Mouse (Mus musculus): ENCODE measurements around the gene Trp53inp2. TPM values are rescaled to one million over a fixed set of nuclear protein-coding genes. Genes with fewer than 3 reads are reported as not detected.

The Trp53inp2 gene
- polyA plus RNA-seq, 1 experiment: 0.51 TPM

DNA sequence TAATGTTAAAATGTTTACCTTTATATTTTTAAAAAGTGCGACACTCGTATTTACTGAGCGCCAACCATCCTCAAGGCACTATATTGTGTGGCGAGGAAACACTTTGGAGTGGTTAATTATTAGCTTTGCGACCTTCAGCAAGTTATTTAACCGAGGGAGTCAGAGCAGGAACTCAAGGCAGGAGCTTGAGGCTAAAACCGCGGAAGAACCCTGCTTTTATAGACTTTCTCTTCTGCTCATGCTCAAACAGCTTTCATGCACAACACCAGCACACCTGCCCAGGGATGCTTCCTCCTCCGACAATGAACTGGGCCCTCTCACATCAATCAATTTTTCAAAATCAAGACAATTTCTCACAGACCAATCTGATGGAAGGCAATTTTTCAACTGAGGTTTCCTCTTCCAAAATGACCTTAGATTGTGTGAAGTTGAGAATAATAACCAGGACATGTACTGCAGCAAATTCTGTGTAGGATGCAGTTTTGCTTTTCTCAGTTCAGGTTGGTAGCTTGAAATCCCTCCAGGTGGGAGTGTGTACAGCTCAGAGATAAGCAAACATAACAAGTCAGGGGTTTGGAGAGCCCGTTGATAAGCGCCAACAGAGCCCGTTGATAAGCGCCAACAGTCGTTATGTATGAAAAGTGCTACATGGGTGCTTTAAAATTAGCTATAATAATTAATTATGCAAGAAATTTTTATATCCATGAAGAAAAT lies 23.0 kb upstream of the Trp53inp2 start:
- Histone ChIP-seq H3K4me3 (replicated peaks) (peak overlapping the region; percentile 88), H3K4me1 (ENCODE audit: control insufficient read depth) (peaks cover 25% of the 10 kb centered on the region), H3K27me3 (ENCODE audit: control insufficient read depth) (no peaks in the 10 kb centered on the region), H3K36me3 (ENCODE audit: control insufficient read depth) (no peaks in the 10 kb centered on the region), H3K9me3 (ENCODE audit: control insufficient read depth, low read length) (no peaks in the 10 kb centered on the region)
- TF ChIP-seq GATA1 (IDR thresholded peaks at IDR 0.05; ENCODE audit: low read length) (no peak), TAL1 (IDR thresholded peaks at IDR 0.05; ENCODE audit: low read length) (no peak)

DNA sequence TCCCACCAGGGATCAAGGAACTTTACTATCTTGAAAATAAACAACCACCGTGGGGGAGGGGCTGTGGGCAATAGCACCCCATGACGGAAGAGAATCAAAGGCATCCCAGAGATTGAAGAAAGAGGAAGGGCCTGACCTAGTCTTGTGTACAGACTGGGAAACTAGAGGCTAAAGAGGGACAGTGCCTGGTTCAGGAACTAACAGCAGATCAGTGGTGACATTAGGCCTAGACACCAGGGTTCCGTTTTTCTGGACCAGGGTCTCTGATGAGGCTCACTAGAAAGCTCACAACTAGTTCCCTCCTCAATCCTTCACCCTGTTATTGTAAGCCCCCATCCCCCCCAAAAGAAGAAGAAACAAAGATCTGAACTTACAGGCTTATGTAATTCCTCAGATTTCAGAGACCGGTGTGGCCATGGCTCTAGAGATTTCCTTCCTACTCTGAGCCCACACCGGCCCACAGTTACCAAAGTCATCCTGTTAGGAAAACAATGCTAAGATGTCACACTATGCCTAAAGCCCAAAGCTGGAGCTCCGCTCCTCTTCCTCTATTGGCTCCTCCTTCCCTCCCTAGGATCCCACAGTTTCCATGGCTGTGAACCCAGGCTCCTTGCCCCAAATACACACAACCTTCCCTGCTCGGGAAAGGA lies 13.1 kb upstream of the Trp53inp2 start:
- Histone ChIP-seq H3K4me3 (replicated peaks) (no peak overlapping the region), H3K27me3 (ENCODE audit: control insufficient read depth) (no peaks in the 10 kb centered on the region), H3K36me3 (ENCODE audit: control insufficient read depth) (no peaks in the 10 kb centered on the region), H3K4me1 (ENCODE audit: control insufficient read depth) (no peaks in the 10 kb centered on the region), H3K9me3 (ENCODE audit: control insufficient read depth, low read length) (no peaks in the 10 kb centered on the region)
- TF ChIP-seq TAL1 (IDR thresholded peaks at IDR 0.05; ENCODE audit: low read length): no peak
- TF ChIP-seq GATA1 (IDR thresholded peaks at IDR 0.05; ENCODE audit: low read length): no peak

- Histone ChIP-seq H3K9me3 (ENCODE audit: control insufficient read depth, low read length) (no peaks in the 10 kb centered on the region), H3K27me3 (ENCODE audit: control insufficient read depth) (no peaks in the 10 kb centered on the region), H3K4me1 (ENCODE audit: control insufficient read depth) (no peaks in the 10 kb centered on the region), H3K4me3 (replicated peaks) (no peak overlapping the region), H3K36me3 (ENCODE audit: control insufficient read depth) (no peaks in the 10 kb centered on the region)
- TF ChIP-seq GATA1 (IDR thresholded peaks at IDR 0.05; ENCODE audit: low read length) (no peak), TAL1 (IDR thresholded peaks at IDR 0.05; ENCODE audit: low read length) (no peak)
Observed at GRCm38 (mm10) chr2:155369333-155369883, 11.5 kb upstream of the Trp53inp2 start.

DNA sequence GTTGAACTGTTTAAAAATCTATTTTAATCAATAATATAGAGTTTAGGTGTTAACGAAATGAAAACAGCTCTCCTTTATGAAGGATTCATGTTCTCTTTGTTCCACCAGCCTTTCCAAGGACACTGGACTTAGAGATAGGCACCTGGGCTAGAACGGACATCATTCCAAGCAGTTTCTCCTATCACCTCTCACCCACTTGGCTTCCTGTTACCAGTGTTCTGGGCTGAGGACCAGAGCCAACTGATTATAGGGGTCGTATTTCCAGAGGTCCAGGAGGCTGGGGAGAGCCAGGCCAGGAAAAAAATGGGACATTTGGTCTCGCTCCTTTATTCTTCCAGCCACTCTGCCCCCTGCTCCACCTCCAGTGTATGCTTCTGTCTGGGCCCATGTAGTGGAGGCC lies 8.4 kb upstream of the Trp53inp2 start:
- H3K4me3 ChIP-seq (replicated peaks): no peak overlapping the region
- no peaks in the 10 kb centered on the region for H3K36me3 ChIP-seq (ENCODE audit: control insufficient read depth)
- TF ChIP-seq GATA1 (IDR thresholded peaks at IDR 0.05; ENCODE audit: low read length): no peak
- TF ChIP-seq TAL1 (IDR thresholded peaks at IDR 0.05; ENCODE audit: low read length): no peak
- no peaks in the 10 kb centered on the region for H3K4me1 ChIP-seq (ENCODE audit: control insufficient read depth)
- H3K27me3 ChIP-seq (ENCODE audit: control insufficient read depth): no peaks in the 10 kb centered on the region
- no peaks in the 10 kb centered on the region for H3K9me3 ChIP-seq (ENCODE audit: control insufficient read depth, low read length)

DNA sequence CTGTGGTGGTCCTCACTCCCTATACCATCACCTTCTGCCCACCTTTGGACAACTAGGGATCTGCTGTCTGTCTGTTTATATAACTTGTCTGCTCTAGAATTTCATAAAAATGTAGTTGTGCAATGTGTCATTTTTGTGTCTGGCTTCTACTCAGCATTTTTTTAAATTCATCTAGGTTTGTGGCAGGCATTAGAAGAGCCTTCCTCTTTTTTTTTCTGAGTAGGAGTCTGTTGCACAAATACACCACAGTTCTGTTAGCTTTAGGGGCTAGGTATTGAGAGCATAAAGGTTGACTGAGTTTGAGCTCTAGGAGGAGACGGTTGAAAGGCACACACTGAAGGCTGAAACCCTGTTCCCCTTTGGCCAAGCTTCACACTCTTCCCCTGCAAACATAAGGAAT lies 7.6 kb upstream of the Trp53inp2 start:
- H3K27me3 ChIP-seq (ENCODE audit: control insufficient read depth): no peaks in the 10 kb centered on the region; the same call in 1 of the 2 replicates

DNA sequence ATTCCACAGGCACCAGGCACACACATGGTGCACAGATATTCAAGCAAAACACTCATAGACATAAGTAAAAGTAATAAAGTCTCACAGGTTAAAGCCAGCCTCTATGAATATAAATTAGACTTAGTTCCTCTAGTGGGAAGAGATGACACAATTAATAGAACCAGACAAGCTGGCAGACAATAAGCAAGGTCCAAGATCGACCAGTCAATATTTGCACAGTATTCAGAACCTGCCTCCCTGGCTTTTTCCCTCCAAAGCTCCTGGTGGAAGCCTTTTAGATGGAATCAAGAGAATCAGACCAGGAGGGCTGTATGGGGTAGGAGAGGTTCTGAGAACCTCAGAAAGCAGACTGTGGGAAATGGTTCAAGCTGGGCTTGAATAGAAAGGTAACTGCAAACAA lies 7.0 kb upstream of the Trp53inp2 start:
- Histone ChIP-seq H3K4me1 (ENCODE audit: control insufficient read depth) (no peaks in the 10 kb centered on the region), H3K9me3 (ENCODE audit: control insufficient read depth, low read length) (no peaks in the 10 kb centered on the region), H3K4me3 (replicated peaks) (no peak overlapping the region), H3K27me3 (ENCODE audit: control insufficient read depth) (peaks cover under 1% of the 10 kb centered on the region), H3K36me3 (ENCODE audit: control insufficient read depth) (no peaks in the 10 kb centered on the region)
- no peak for TF ChIP-seq TAL1 (IDR thresholded peaks at IDR 0.05; ENCODE audit: low read length)

More for the DNA sequence above, 7.6 kb upstream of the Trp53inp2 start:
- TF ChIP-seq TAL1 (IDR thresholded peaks at IDR 0.05; ENCODE audit: low read length) (no peak), GATA1 (IDR thresholded peaks at IDR 0.05; ENCODE audit: low read length) (no peak)
- Histone ChIP-seq H3K4me3 (replicated peaks) (no peak overlapping the region), H3K4me1 (ENCODE audit: control insufficient read depth) (no peaks in the 10 kb centered on the region), H3K9me3 (ENCODE audit: control insufficient read depth, low read length) (no peaks in the 10 kb centered on the region), H3K36me3 (ENCODE audit: control insufficient read depth) (no peaks in the 10 kb centered on the region)

- no peaks in the 10 kb centered on the region for H3K36me3 ChIP-seq (ENCODE audit: control insufficient read depth)
Observed at GRCm38 (mm10) chr2:155374521-155374920, 6.3 kb upstream of the Trp53inp2 start.

GRCm38 (mm10) chr2:155376191-155376590 lies 4.7 kb upstream of the Trp53inp2 start:
- TF ChIP-seq TAL1 (IDR thresholded peaks at IDR 0.05; ENCODE audit: low read length): no peak
- Histone ChIP-seq H3K4me3 (replicated peaks) (no peak overlapping the region), H3K4me1 (ENCODE audit: control insufficient read depth) (peaks cover 5% of the 10 kb centered on the region), H3K9me3 (ENCODE audit: control insufficient read depth, low read length) (no peaks in the 10 kb centered on the region), H3K36me3 (ENCODE audit: control insufficient read depth) (no peaks in the 10 kb centered on the region), H3K27me3 (ENCODE audit: control insufficient read depth) (peaks cover 23% of the 10 kb centered on the region)

More at GRCm38 (mm10) chr2:155374521-155374920, 6.3 kb upstream of the Trp53inp2 start:
- Histone ChIP-seq H3K4me3 (replicated peaks) (no peak overlapping the region), H3K27me3 (ENCODE audit: control insufficient read depth) (peaks cover 7% of the 10 kb centered on the region), H3K9me3 (ENCODE audit: control insufficient read depth, low read length) (no peaks in the 10 kb centered on the region), H3K4me1 (ENCODE audit: control insufficient read depth) (no peaks in the 10 kb centered on the region)
- TF ChIP-seq TAL1 (IDR thresholded peaks at IDR 0.05; ENCODE audit: low read length) (no peak), GATA1 (IDR thresholded peaks at IDR 0.05; ENCODE audit: low read length) (no peak)

- H3K9me3 ChIP-seq (ENCODE audit: control insufficient read depth, low read length): no peaks in the 10 kb centered on the region
- H3K27me3 ChIP-seq (ENCODE audit: control insufficient read depth): peaks cover 24% of the 10 kb centered on the region
- TF ChIP-seq GATA1 (IDR thresholded peaks at IDR 0.05; ENCODE audit: low read length) (no peak), TAL1 (IDR thresholded peaks at IDR 0.05; ENCODE audit: low read length) (no peak)
- H3K36me3 ChIP-seq (ENCODE audit: control insufficient read depth): no peaks in the 10 kb centered on the region; the same call in 1 of the 2 replicates
- peak overlapping the region; percentile 81 for H3K4me3 ChIP-seq (replicated peaks)
- peaks cover 17% of the 10 kb centered on the region for H3K4me1 ChIP-seq (ENCODE audit: control insufficient read depth)
Observed at GRCm38 (mm10) chr2:155381060-155381437, 190 bp downstream of the Trp53inp2 start.
